Mouse (Mus musculus) ES-E14 (cell line): ENCODE results near the gene Vrk3. TPM values are rescaled to one million over a fixed set of nuclear protein-coding genes. Genes with fewer than 3 reads are reported as not detected.
A peak's percentile ranks its signal among the peaks of the same experiment; 100 is the strongest.

Source experiments
- DNase-seq: peaks from one replicate; pipeline ENCODE4 v3.0.0-alpha.2; 2013; ENCODE audit warnings: low read depth, low spot score
- H3K27ac ChIP-seq: 2 replicates; pipeline ENCODE4 v1.5.1; 2012; ENCODE audit warnings: low read depth, mild to moderate bottlenecking, low read length, moderate library complexity, mixed read lengths; ENCODE audit not compliant: poor library complexity, insufficient read depth, severe bottlenecking
- H3K36me3 ChIP-seq: 2 replicates; pipeline ENCODE4 v1.6.1; 2012; ENCODE audit warnings: mild to moderate bottlenecking, low read length, moderate library complexity, mixed read lengths; ENCODE audit not compliant: control insufficient read depth, poor library complexity, insufficient read depth, severe bottlenecking
- H3K4me1 ChIP-seq, 2 experiments: fragments of 150-350 bp in 1 of 2; sonication (generic) in 1 of 2; 2 replicates each; pipeline ENCODE4 v1.6.1; 2012; ENCODE audit warnings: low read length in 2 of 2, mild to moderate bottlenecking in 1 of 2, mixed read lengths in 1 of 2; ENCODE audit not compliant: control insufficient read depth in 2 of 2, insufficient read depth in 2 of 2, poor library complexity in 1 of 2
- H3K4me3 ChIP-seq, 2 experiments: fragments of 150-350 bp in 1 of 2; sonication (generic) in 1 of 2; 2 replicates each; pipeline ENCODE4 v1.5.1; 2012; ENCODE audit warnings: low read length in 2 of 2, low read depth in 1 of 2, mild to moderate bottlenecking in 1 of 2, mixed read lengths in 1 of 2; ENCODE audit not compliant: insufficient read depth in 1 of 2, poor library complexity in 1 of 2, severe bottlenecking in 1 of 2
- H3K9ac ChIP-seq: 2 replicates; pipeline ENCODE4 v1.6.1; 2012; ENCODE audit warnings: low read depth, mild to moderate bottlenecking, low read length, mixed read lengths; ENCODE audit not compliant: poor library complexity, insufficient read depth, severe bottlenecking
- H3K9me3 ChIP-seq: fragments of 150-350 bp; sonication (generic); 2 replicates; pipeline ENCODE4 v1.6.1; 2012; ENCODE audit warnings: low read depth, mild to moderate bottlenecking, low read length; ENCODE audit not compliant: control insufficient read depth, insufficient read depth
- CHD2 ChIP-seq: IDR thresholded peaks from 2 replicates; pipeline ENCODE4 v1.6.1; 2014; ENCODE audit warnings: mild to moderate bottlenecking, low read depth, low read length, inconsistent platforms
- HCFC1 ChIP-seq: IDR thresholded peaks from 2 replicates; pipeline ENCODE4 v1.6.1; 2012; ENCODE audit warnings: low read length, inconsistent platforms, borderline replicate concordance; ENCODE audit not compliant: insufficient read depth
- MAFK ChIP-seq: IDR thresholded peaks from 2 replicates; pipeline ENCODE4 v1.6.1; 2014; ENCODE audit warnings: mild to moderate bottlenecking, low read depth, low read length, inconsistent platforms; ENCODE audit not compliant: insufficient read depth
- ZC3H11A ChIP-seq: IDR thresholded peaks from 2 replicates; pipeline ENCODE4 v1.6.1; 2012; ENCODE audit warnings: low read depth, mild to moderate bottlenecking, inconsistent platforms, low read length, borderline replicate concordance
- ZNF384 ChIP-seq: IDR thresholded peaks from 2 replicates; pipeline ENCODE4 v1.6.1; 2012; ENCODE audit warnings: low read depth, low read length, inconsistent platforms
- in situ Hi-C, 2 experiments: fragments of 600-800 bp; cut with MboI; formaldehyde crosslinking; loops; one replicate each; pipeline ENCODE4 v1.15.1; 2025; ENCODE audit warnings: low sequenced_read_pairs in 2 of 2, inconsistent platforms in 1 of 2; ENCODE audit not compliant: unreplicated experiment in 2 of 2
- total RNA-seq: library from RNA; depleted of rRNA; stranded (reverse); fragments of 300-350 nt; gene quantifications from 2 replicates; pipeline ENCODE4 v1.2.3, GENCODE M21; 2012

Gene Vrk3
- total RNA-seq, 1 experiment: 17.8 TPM

DNA sequence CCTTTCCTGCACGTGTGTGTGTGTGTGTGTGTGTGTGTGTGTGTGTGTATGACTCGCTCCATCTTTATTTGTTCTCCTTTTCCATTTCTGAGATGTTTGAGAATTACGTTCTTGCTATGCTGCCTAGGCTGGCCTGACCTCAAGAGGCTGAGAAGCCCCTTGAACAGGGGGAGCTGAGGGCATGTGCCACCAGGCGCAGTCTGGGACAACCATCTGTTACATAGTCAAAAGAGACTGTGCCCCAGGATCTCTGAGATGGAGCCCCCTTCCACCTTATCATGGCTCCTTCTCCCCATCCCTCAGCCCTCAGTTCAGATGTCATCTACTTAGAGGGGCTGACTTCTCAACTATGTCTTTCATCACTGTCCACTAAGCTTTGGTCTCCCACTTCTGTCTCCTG lies 66.2 kb downstream of the Vrk3 start:
- Histone ChIP-seq H3K9me3 (no peaks in the 10 kb centered on the region), H3K36me3 (peaks cover 9% of the 10 kb centered on the region; the same call in 1 of the 2 replicates), H3K4me1 (peaks cover 0 to 9% of the 10 kb centered on the region in 2 experiments; a peak in 2 of 4 replicates), H3K4me3 (no peak overlapping the region), H3K27ac (no peak overlapping the region), H3K9ac (no peak overlapping the region)
- in situ Hi-C loops: no loop called here
- TF ChIP-seq ZC3H11A: no peak
- no peak for DNase-seq

DNA sequence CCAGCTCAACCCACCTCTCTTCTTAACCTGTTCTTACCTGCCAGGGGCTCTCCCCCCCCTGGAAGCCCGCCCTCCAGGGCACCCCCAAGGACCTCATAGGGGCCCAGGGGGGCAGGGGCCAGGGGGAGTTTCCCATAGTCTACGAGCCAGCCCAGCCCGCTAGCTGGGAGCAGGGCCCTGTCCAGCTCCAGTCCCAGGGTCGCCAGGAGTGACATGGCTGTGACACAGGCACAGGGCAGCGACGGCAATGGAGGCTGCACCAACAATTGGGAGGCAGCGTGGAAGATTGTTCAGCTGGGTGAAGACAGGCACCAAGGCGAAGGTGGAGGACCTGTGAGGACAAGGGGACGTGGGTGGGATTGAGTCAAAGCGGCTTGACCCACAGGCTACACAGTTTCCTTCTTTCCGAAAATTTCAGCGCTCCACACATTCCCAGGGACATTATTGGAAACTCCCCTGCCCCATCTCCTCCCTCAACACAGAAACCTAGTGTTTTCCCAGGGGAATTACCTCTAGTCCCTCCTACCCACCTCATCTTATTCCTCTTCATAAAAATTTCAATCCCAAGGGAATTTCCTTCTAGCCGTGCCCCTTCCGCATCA lies 66.8 kb downstream of the Vrk3 start:
- peak overlapping the region; percentile 44 to 75 for H3K4me3 ChIP-seq
- no peak for TF ChIP-seq MAFK
- no peak for TF ChIP-seq ZC3H11A
- no peak for TF ChIP-seq HCFC1
- no peak for TF ChIP-seq ZNF384
- no peak for TF ChIP-seq CHD2
- peaks cover 14% of the 10 kb centered on the region; the same call in 1 of the 2 replicates for H3K36me3 ChIP-seq
- H3K9ac ChIP-seq: peak overlapping the region; percentile 64; the same call in 1 of the 2 replicates
- H3K27ac ChIP-seq: peak overlapping the region; percentile 6; the same call in 1 of the 2 replicates
- no peak for DNase-seq
- peaks cover 2 to 15% of the 10 kb centered on the region in 2 experiments; a peak in 3 of 4 replicates for H3K4me1 ChIP-seq
- H3K9me3 ChIP-seq: no peaks in the 10 kb centered on the region
- in situ Hi-C loops: no loop called here

DNA sequence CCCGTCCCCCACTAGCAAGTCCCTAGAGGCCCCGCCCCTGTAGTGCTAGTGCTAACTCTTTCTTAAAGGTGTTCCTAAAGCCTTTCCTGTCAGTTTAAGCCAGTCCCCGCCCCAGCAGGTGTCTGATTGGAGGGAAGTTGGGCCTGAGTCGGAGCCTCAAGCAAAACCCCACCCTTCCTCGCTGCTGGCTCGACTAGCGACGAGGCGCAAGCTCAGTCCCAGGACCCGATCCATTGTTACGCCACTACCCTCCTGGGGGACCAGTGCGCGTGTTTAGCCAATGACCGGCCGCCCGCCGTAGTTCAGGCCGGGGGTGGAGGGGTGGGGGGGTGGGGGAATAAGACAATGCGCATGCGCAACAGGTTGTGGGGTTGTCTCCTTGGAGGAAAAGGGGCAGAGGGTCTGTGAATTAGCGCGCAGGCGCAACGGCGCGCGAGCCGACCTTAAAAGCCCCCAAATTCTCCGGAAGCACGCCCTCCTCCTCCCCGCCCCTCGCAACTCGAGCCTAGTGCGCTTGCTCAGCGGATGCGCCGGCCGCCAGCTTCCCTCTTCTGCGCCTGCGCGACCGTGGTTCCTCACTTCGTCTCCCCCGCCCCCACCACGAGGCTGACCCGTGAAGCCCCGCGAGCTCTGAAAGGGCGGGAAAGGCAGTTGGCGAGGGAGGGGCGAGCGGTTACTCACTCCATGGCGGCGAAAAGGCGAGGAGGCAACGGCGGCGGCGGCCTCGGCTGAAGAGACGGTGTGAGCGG lies 67.7 kb downstream of the Vrk3 start, which contains the start of the genes Nup62 and Il4i1:
Gene Nup62, plus strand, starts transcription at position 368 of the 749 bp plus-strand sequence.
Gene Il4i1, plus strand, starts transcription at position 667 of the 749 bp plus-strand sequence.
- TF ChIP-seq ZC3H11A (no peak), ZNF384 (no peak), MAFK (no peak), HCFC1 (0 out of 2 replicates have a peak, but pooled peaks have one; percentile 24), CHD2 (peak; percentile 90)
- in situ Hi-C loops: no loop called here
- Histone ChIP-seq H3K36me3 (peaks cover 19% of the 10 kb centered on the region; the same call in 1 of the 2 replicates), H3K9ac (peak within 1 kb of the TSS; percentile 100), H3K27ac (peak within 1 kb of the TSS; percentile 100), H3K9me3 (no peaks in the 10 kb centered on the region), H3K4me3 (peak within 1 kb of the TSS; percentile 94 to 99), H3K4me1 (peaks cover 3 to 21% of the 10 kb centered on the region in 2 experiments; a peak in 3 of 4 replicates)
- peak; percentile 99 for DNase-seq

DNA sequence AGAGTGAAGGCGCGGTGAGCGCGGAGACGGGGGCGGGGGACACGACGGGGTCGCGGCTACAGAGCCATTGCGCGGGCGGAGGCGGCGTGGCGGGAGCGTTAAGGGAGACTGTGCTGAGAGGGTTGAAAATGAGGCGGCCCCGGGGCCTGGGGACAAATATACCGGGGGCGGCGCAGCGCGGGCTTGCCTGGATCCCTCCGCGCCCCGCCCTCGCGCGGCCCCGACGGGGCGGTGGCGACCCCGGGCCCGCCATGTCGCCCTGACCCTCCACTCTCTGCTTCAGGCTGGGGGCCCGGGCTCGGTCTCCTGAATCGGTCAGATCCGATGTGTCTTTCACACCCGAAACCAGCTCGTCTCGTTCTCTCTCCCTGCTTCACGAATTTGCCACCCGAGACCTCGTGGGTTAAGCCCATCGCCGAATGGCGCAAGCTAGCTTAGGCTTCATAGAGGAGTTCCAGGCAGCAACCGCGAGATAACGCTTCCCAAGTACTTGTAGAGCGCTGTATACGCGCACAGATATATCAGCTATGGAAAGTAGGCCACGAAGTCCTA lies 68.3 kb downstream of the Vrk3 start, which contains the start of gene Atf5:
Gene Atf5, minus strand, starts transcription at position 189 of the 552 bp plus-strand sequence.
- no peak for DNase-seq
- peak within 1 kb of the TSS; percentile 94 to 99 for H3K4me3 ChIP-seq
- TF ChIP-seq ZNF384 (no peak), CHD2 (no peak), MAFK (no peak)
- peak within 1 kb of the TSS; percentile 100 for H3K9ac ChIP-seq
- H3K9me3 ChIP-seq: no peaks in the 10 kb centered on the region
- H3K36me3 ChIP-seq: peaks cover 19% of the 10 kb centered on the region; the same call in 1 of the 2 replicates
- peaks cover 3 to 25% of the 10 kb centered on the region in 2 experiments; a peak in 3 of 4 replicates for H3K4me1 ChIP-seq
- H3K27ac ChIP-seq: peak within 1 kb of the TSS; percentile 100
- in situ Hi-C loops: no loop called here
